ENCODE assay signal across 21 mouse cellular contexts in genomic region chr11:61713157-61713855, GRCm38 (mm10). TPM values are rescaled to one million over a fixed set of nuclear protein-coding genes. Genes with fewer than 3 reads are reported as not detected.
DNase-seq lines count a peak whose midpoint lies in the region; ATAC-seq lines count a peak whose summit lies in the region.
"Had no signal": no experiment of that assay in that cellular context is flagged by ENCODE, and none has a peak within 500 bp of the region (broad histone marks: within the 10 kb centered on the region; RNA-seq: fewer than 3 reads in every experiment).

No protein-coding gene starts in this region.

- peaks cover 5% of the 10 kb centered on the region; the same call in 1 of the 2 replicates for H3K27me3 ChIP-seq in hindbrain, embryonic 13.5 days
- H3K27me3 ChIP-seq in hindbrain, embryonic 14.5 days (ENCODE audit: control insufficient read depth, insufficient read depth, low read length): no peaks in the 10 kb centered on the region
- H3K27me3 ChIP-seq: forebrain, embryonic 13.5 days had no signal

- H3K4me2 ChIP-seq in hindbrain, embryonic 13.5 days: no peak overlapping the region
- H3K4me2 ChIP-seq in hindbrain, embryonic 14.5 days (replicated peaks): no peak overlapping the region
- H3K4me2 ChIP-seq: embryonic facial prominence, embryonic 12.5 days; forebrain, embryonic 13.5 days; liver, embryonic 11.5 days had no signal

- H3K36me3 ChIP-seq in hindbrain, embryonic 13.5 days: no peaks in the 10 kb centered on the region
- H3K36me3 ChIP-seq in hindbrain, embryonic 14.5 days (replicated peaks; ENCODE audit: control insufficient read depth, insufficient read depth): no peaks in the 10 kb centered on the region
- H3K36me3 ChIP-seq: embryonic facial prominence, embryonic 12.5 days; midbrain, embryonic 10.5 days had no signal

- DNase-seq in hindbrain, embryonic 14.5 days (ENCODE audit: low spot score): no peak
- DNase-seq in 416B (ENCODE audit: low read depth): peak; percentile 32
- DNase-seq in adrenal gland, adult (ENCODE audit: inconsistent age in 2 of 2, low spot score in 1 of 2): peak; percentile 82 to 89
- DNase-seq in gastrocnemius, postnatal 25 days: peak; percentile 61
- no peak for DNase-seq in embryo, embryonic 10.5 days (ENCODE audit: low spot score)
- no peak for DNase-seq in left cerebral cortex, adult 18-20 months (ENCODE audit: low spot score in 2 of 2)
- DNase-seq in thymus, postnatal 14 days: no peak
- DNase-seq: cerebellum, postnatal 25 days; kidney, adult 11 months; right cerebral cortex, postnatal 4 days; thymus, postnatal 4 days had no signal

- ATAC-seq in hindbrain, embryonic 13.5 days (ENCODE audit: low FRiP score): no peak
- ATAC-seq in hindbrain, embryonic 14.5 days (ENCODE audit: low FRiP score): no peak
- ATAC-seq: forebrain, embryonic 13.5 days had no signal

- H3K4me3 ChIP-seq in hindbrain, embryonic 13.5 days: no peak overlapping the region
- H3K4me3 ChIP-seq in hindbrain, embryonic 14.5 days (replicated peaks; ENCODE audit: low read length): no peak overlapping the region
- H3K4me3 ChIP-seq: embryonic facial prominence, embryonic 12.5 days; forebrain, embryonic 13.5 days; midbrain, embryonic 10.5 days; myocyte had no signal

- peak overlapping the region; percentile 51; the same call in 1 of the 2 replicates for H3K9ac ChIP-seq in hindbrain, embryonic 13.5 days
- no peak overlapping the region; the same call in 1 of the 2 replicates for H3K9ac ChIP-seq in hindbrain, embryonic 14.5 days
- H3K9ac ChIP-seq: embryonic facial prominence, embryonic 12.5 days; forebrain, embryonic 13.5 days had no signal

- no peak overlapping the region for H3K27ac ChIP-seq in hindbrain, embryonic 13.5 days
- H3K27ac ChIP-seq in hindbrain, embryonic 14.5 days: no peak overlapping the region
- H3K27ac ChIP-seq: embryonic facial prominence, embryonic 12.5 days; forebrain, embryonic 13.5 days; midbrain, embryonic 10.5 days had no signal

- 56% methylated on average over 15 of the region's 15 CpGs for WGBS in hindbrain, embryonic 13.5 days
- WGBS in hindbrain, embryonic 14.5 days: 60% methylated on average over 15 of the region's 15 CpGs

- H3K4me1 ChIP-seq in hindbrain, embryonic 13.5 days (replicated peaks): 0 out of 2 replicates have a peak, but pooled peaks cover 3% of the 10 kb centered on the region
- H3K4me1 ChIP-seq in hindbrain, embryonic 14.5 days (replicated peaks; ENCODE audit: control insufficient read depth, insufficient read depth, low read length): no peaks in the 10 kb centered on the region

- H3K9me3 ChIP-seq in hindbrain, embryonic 13.5 days: no peaks in the 10 kb centered on the region
- no peaks in the 10 kb centered on the region for H3K9me3 ChIP-seq in hindbrain, embryonic 14.5 days (ENCODE audit: control insufficient read depth, low read length)
- H3K9me3 ChIP-seq: embryonic facial prominence, embryonic 12.5 days; forebrain, embryonic 13.5 days; midbrain, embryonic 10.5 days had no signal

RNA-seq across cellular contexts. Expression of gene Slc5a10, which starts 7.3 kb away (rescaled TPM):
- not detected in 2 replicates for polyA plus RNA-seq in hindbrain, embryonic 13.5 days (2015; fragmentation: Nextera tagmentation; extraction: Ambion mirVana)
- polyA plus RNA-seq in hindbrain, embryonic 14.5 days (2014; fragmentation: Nextera tagmentation; extraction: Ambion mirVana): not detected in 2 replicates
- not detected for total RNA-seq in gastrocnemius, postnatal 25 days (2021)
- under 1 TPM in 1 of 2 experiments, not detected in 1; 0.19 TPM for total RNA-seq in left cerebral cortex, adult 18-20 months (2021)
- total RNA-seq: gastrocnemius, adult 8-10 months had no signal
- polyA plus RNA-seq: forebrain, embryonic 13.5 days; heart, embryonic 14.5 days; large intestine, adult 2 months; liver, embryonic 11.5 days; midbrain, embryonic 10.5 days had no signal

RNA-seq across cellular contexts. Expression of gene Fam83g, which starts 29.4 kb away (rescaled TPM):
- polyA plus RNA-seq in hindbrain, embryonic 13.5 days (2015; fragmentation: Nextera tagmentation; extraction: Ambion mirVana): 0.13 and 0.19 TPM in 2 replicates
- 0.20 TPM in 2 replicates for polyA plus RNA-seq in hindbrain, embryonic 14.5 days (2014; fragmentation: Nextera tagmentation; extraction: Ambion mirVana)
- under 1 TPM; 0.10 to 0.29 TPM for total RNA-seq in gastrocnemius, postnatal 25 days (2021)
- under 1 TPM in 1 of 2 experiments, not detected in 1; 0.12 TPM for total RNA-seq in left cerebral cortex, adult 18-20 months (2021)
- total RNA-seq: left cerebral cortex, postnatal 25 days had no signal
- polyA plus RNA-seq: myocyte had no signal

RNA-seq across cellular contexts. Expression of gene Prpsap2, which starts 48.6 kb away (rescaled TPM):
- 54.3 and 55.8 TPM in 2 replicates for polyA plus RNA-seq in hindbrain, embryonic 13.5 days (2015; fragmentation: Nextera tagmentation; extraction: Ambion mirVana)
- 44.7 and 47.0 TPM in 2 replicates for polyA plus RNA-seq in hindbrain, embryonic 14.5 days (2014; fragmentation: Nextera tagmentation; extraction: Ambion mirVana)
- total RNA-seq in gastrocnemius, postnatal 25 days (2021): 1 to 10 TPM; 3.6 to 4.2 TPM
- total RNA-seq in left cerebral cortex, adult 18-20 months (2021): 10 to 100 TPM; 37.8 to 40.0 TPM

Comparison
In these comparisons a context has a peak if more than half of its experiments do, and no peak if none do; other contexts are left out.
1. DNase-seq: peak in 416B (single experiment), adrenal gland, adult (2 of 2) and gastrocnemius, postnatal 25 days (single experiment); none in hindbrain, embryonic 14.5 days (single experiment), embryo, embryonic 10.5 days (single experiment), left cerebral cortex, adult 18-20 months (0 of 2) and thymus, postnatal 14 days (single experiment).
2. RNA of gene Prpsap2, which starts 48.6 kb away (total RNA-seq): 37.8 to 40.0 TPM in left cerebral cortex, adult 18-20 months; 3.6 to 4.2 TPM in gastrocnemius, postnatal 25 days; every median in the first group is over 4 times any median in the second.